Mouse (Mus musculus): ENCODE measurements around the gene Otop1. TPM values are rescaled to one million over a fixed set of nuclear protein-coding genes. Genes with fewer than 3 reads are reported as not detected.
A peak's percentile ranks its signal among the peaks of the same experiment; 100 is the strongest.

Gene Otop1
- polyA plus RNA-seq, 1 experiment, result not detected

- Histone ChIP-seq H3K4me3 (ENCODE audit: insufficient read depth, low read length) (no peak overlapping the region), H3K27ac (ENCODE audit: insufficient read depth, low read length) (no peak overlapping the region), H3K4me1 (ENCODE audit: control insufficient read depth, insufficient read depth, low read length) (peaks cover 3% of the 10 kb centered on the region; the same call in 1 of the 2 replicates)
- no peak for TF ChIP-seq POLR2A (IDR thresholded peaks at IDR 0.05; ENCODE audit: low read depth, low read length)
- no peak for TF ChIP-seq CTCF (IDR thresholded peaks at IDR 0.05; ENCODE audit: borderline replicate concordance, insufficient read depth, low read length)
Observed at GRCm38 (mm10) chr5:38258773-38259146, 17.0 kb upstream of the Otop1 start.

- Histone ChIP-seq H3K4me1 (ENCODE audit: control insufficient read depth, insufficient read depth, low read length) (peaks cover 3% of the 10 kb centered on the region; the same call in 1 of the 2 replicates), H3K27ac (ENCODE audit: insufficient read depth, low read length) (peak overlapping the region; percentile 93), H3K4me3 (ENCODE audit: insufficient read depth, low read length) (peak overlapping the region; percentile 97)
- TF ChIP-seq CTCF (IDR thresholded peaks at IDR 0.05; ENCODE audit: borderline replicate concordance, insufficient read depth, low read length) (no peak), POLR2A (IDR thresholded peaks at IDR 0.05; ENCODE audit: low read depth, low read length) (no peak)
Observed at GRCm38 (mm10) chr5:38259455-38260106, 16.2 kb upstream of the Otop1 start.

- H3K4me3 ChIP-seq (ENCODE audit: insufficient read depth, low read length), result peak within 1 kb of the TSS; percentile 97
Observed at GRCm38 (mm10) chr5:38260107-38260682, 15.6 kb upstream of the Otop1 start, which contains the start of gene Tmem128. TSS of gene Tmem128 (plus strand) at chr5:38260185.

GRCm38 (mm10) chr5:38270942-38271341, 4.8 kb upstream of the Otop1 start:
- no peak overlapping the region for H3K4me3 ChIP-seq (ENCODE audit: insufficient read depth, low read length)
- H3K27ac ChIP-seq (ENCODE audit: insufficient read depth, low read length), result no peak overlapping the region
- no peaks in the 10 kb centered on the region for H3K4me1 ChIP-seq (ENCODE audit: control insufficient read depth, insufficient read depth, low read length)
- TF ChIP-seq POLR2A (IDR thresholded peaks at IDR 0.05; ENCODE audit: low read depth, low read length) (no peak), CTCF (IDR thresholded peaks at IDR 0.05; ENCODE audit: borderline replicate concordance, insufficient read depth, low read length) (no peak)

More at GRCm38 (mm10) chr5:38260107-38260682, 15.6 kb upstream of the Otop1 start, which contains the start of gene Tmem128:
- peaks cover 3% of the 10 kb centered on the region; the same call in 1 of the 2 replicates for H3K4me1 ChIP-seq (ENCODE audit: control insufficient read depth, insufficient read depth, low read length)
- TF ChIP-seq POLR2A (IDR thresholded peaks at IDR 0.05; ENCODE audit: low read depth, low read length) (peak; percentile 88), CTCF (IDR thresholded peaks at IDR 0.05; ENCODE audit: borderline replicate concordance, insufficient read depth, low read length) (no peak)
- H3K27ac ChIP-seq (ENCODE audit: insufficient read depth, low read length), result peak within 1 kb of the TSS; percentile 93

GRCm38 (mm10) chr5:38273831-38274230, 1.9 kb upstream of the Otop1 start:
- no peak for TF ChIP-seq CTCF (IDR thresholded peaks at IDR 0.05; ENCODE audit: borderline replicate concordance, insufficient read depth, low read length)
- no peak for TF ChIP-seq POLR2A (IDR thresholded peaks at IDR 0.05; ENCODE audit: low read depth, low read length)
- H3K27ac ChIP-seq (ENCODE audit: insufficient read depth, low read length), result no peak overlapping the region
- H3K4me3 ChIP-seq (ENCODE audit: insufficient read depth, low read length), result no peak overlapping the region
- no peaks in the 10 kb centered on the region for H3K4me1 ChIP-seq (ENCODE audit: control insufficient read depth, insufficient read depth, low read length)

GRCm38 (mm10) chr5:38276451-38276850, 679 bp downstream of the Otop1 start:
- Histone ChIP-seq H3K27ac (ENCODE audit: insufficient read depth, low read length) (no peak overlapping the region), H3K4me1 (ENCODE audit: control insufficient read depth, insufficient read depth, low read length) (no peaks in the 10 kb centered on the region), H3K4me3 (ENCODE audit: insufficient read depth, low read length) (no peak overlapping the region)
- TF ChIP-seq CTCF (IDR thresholded peaks at IDR 0.05; ENCODE audit: borderline replicate concordance, insufficient read depth, low read length) (no peak), POLR2A (IDR thresholded peaks at IDR 0.05; ENCODE audit: low read depth, low read length) (no peak)

- no peak for TF ChIP-seq POLR2A (IDR thresholded peaks at IDR 0.05; ENCODE audit: low read depth, low read length)
- Histone ChIP-seq H3K4me1 (ENCODE audit: control insufficient read depth, insufficient read depth, low read length) (no peaks in the 10 kb centered on the region), H3K27ac (ENCODE audit: insufficient read depth, low read length) (no peak overlapping the region), H3K4me3 (ENCODE audit: insufficient read depth, low read length) (no peak overlapping the region)
Observed at GRCm38 (mm10) chr5:38277098-38277866, 1.5 kb downstream of the Otop1 start.

- Histone ChIP-seq H3K27ac (ENCODE audit: insufficient read depth, low read length) (no peak overlapping the region), H3K4me1 (ENCODE audit: control insufficient read depth, insufficient read depth, low read length) (no peaks in the 10 kb centered on the region), H3K4me3 (ENCODE audit: insufficient read depth, low read length) (no peak overlapping the region)
- TF ChIP-seq POLR2A (IDR thresholded peaks at IDR 0.05; ENCODE audit: low read depth, low read length) (no peak), CTCF (IDR thresholded peaks at IDR 0.05; ENCODE audit: borderline replicate concordance, insufficient read depth, low read length) (no peak)
Observed at GRCm38 (mm10) chr5:38277936-38278600, 2.3 kb downstream of the Otop1 start.

- TF ChIP-seq POLR2A (IDR thresholded peaks at IDR 0.05; ENCODE audit: low read depth, low read length), result no peak
- TF ChIP-seq CTCF (IDR thresholded peaks at IDR 0.05; ENCODE audit: borderline replicate concordance, insufficient read depth, low read length), result no peak
- H3K4me1 ChIP-seq (ENCODE audit: control insufficient read depth, insufficient read depth, low read length), result no peaks in the 10 kb centered on the region
- no peak overlapping the region for H3K4me3 ChIP-seq (ENCODE audit: insufficient read depth, low read length)
Observed at GRCm38 (mm10) chr5:38280075-38280474, 4.3 kb downstream of the Otop1 start.

More at GRCm38 (mm10) chr5:38280075-38280474, 4.3 kb downstream of the Otop1 start:
- H3K27ac ChIP-seq (ENCODE audit: insufficient read depth, low read length), result no peak overlapping the region
